Mouse (Mus musculus) ES-Bruce4 (cell line): ENCODE results near the gene Fancc.

Experiments used
- CTCF ChIP-seq: IDR thresholded peaks from one replicate; pipeline ENCODE4 v1.8.1; 2011; ENCODE audit warnings: low read depth, low read length
- POLR2A ChIP-seq: IDR thresholded peaks from one replicate; pipeline ENCODE4 v1.8.1; 2011; ENCODE audit warnings: low read length; ENCODE audit not compliant: insufficient read depth

DNA sequence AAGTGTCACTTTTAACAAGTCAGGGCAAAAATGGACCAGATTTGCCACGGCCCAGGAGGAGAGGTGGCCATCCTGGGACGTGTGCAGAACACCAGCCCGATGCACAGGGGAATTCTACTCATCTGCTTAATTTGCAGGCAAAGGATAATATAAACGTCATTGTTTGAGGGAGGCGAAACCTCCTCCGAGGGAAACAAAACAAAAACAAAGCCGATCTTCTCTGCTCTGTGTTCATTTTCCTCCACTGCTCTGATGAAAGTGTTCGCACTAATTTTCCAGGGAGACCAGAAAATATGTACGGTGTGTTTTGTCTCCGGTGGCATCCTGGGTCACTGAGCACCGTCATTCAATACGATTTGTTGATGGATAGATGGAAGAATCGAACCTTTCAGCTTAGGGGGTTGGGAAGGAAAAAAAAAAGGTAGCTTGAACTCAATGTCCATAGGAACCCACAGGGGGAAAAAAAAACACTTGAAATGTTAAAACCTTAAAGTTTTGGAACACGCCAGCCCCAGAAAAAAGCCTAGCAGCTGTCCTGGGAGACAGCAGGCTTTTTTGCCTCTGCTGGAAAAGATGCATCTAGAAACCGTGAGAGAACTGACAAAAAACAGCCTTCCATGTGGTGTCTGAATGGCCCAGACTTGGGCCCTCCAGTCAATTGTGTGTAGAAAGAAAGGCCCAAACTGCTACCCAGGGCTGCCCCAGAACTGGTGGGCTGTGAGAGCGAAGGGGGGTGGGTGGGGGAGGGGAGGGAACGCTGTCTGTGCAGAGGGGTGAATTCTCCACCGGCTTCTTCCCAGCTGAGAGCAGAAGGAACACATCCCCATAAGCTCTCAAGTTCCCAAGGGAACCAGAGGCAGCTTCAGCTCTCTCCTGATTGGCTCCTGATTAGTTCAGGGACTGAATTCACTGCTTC, 10.0 kb downstream of the Fancc start:
- TF ChIP-seq CTCF (no peak), POLR2A (no peak)
